Comparison of ENCODE assay signal across 24 mouse cellular contexts in the genomic region with DNA sequence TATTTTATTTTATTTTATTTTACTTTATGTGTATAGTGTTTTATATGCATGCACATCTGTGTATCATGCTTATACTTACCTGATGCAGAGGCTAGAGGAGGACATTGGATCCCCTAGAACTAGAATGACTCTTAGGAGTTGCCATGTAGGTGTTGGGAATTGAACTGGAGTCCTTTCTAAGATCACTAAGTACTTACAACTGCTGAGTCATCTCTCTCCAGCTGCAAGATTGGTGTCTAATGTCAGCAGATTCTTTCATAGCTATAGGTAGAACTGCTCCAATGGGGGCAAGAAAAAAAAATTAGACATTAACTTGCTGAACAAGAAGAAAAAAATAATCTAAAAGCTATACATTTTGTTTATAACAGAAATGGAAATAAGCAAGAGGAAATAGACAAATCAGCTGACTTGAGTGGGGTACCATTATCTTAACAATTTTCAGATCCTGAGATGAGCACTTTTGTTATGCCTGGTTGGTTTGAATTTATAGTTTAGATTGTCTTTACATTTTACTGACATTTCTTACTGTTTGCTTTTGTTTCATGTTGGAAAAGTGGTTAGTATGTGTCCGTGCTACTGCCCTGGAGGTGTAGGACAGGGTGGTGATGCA.
"Had no signal": no experiment of that assay in that cellular context is flagged by ENCODE, and none has a peak within 500 bp of the region (broad histone marks: within the 10 kb centered on the region; RNA-seq: fewer than 3 reads in every experiment).

No protein-coding gene starts in this region.

- H3K4me1 ChIP-seq: heart, embryonic 10.5 days; heart, embryonic 12.5 days; hindbrain, embryonic 10.5 days; hindbrain, embryonic 12.5 days; intestine, embryonic 15.5 days; limb, embryonic 10.5 days; limb, embryonic 12.5 days had no signal

- H3K9me3 ChIP-seq: heart, embryonic 10.5 days; heart, embryonic 12.5 days; hindbrain, embryonic 10.5 days; hindbrain, embryonic 12.5 days; intestine, embryonic 15.5 days; limb, embryonic 10.5 days; limb, embryonic 12.5 days had no signal

- H3K27me3 ChIP-seq: heart, embryonic 12.5 days; hindbrain, embryonic 12.5 days; intestine, embryonic 15.5 days; limb, embryonic 12.5 days had no signal

- DNase-seq: gastrocnemius, postnatal 14 days; gastrocnemius, postnatal 36 days; heart, adult 11 months; heart, adult 2 months; heart, postnatal 10 days; heart, postnatal 4 days; kidney, adult 18-20 months; kidney, adult 8-10 months; kidney, postnatal 10 days; kidney, postnatal 25 days; kidney, postnatal 4 days had no signal

- H3K4me3 ChIP-seq: heart, adult 2 months; heart, embryonic 10.5 days; heart, embryonic 12.5 days; hindbrain, embryonic 10.5 days; hindbrain, embryonic 12.5 days; intestine, embryonic 15.5 days; layer of hippocampus, adult 2 months; left cerebral cortex, adult 2 months; limb, embryonic 10.5 days; limb, embryonic 12.5 days had no signal

- H3K4me2 ChIP-seq: heart, embryonic 12.5 days; hindbrain, embryonic 12.5 days; hindbrain, embryonic 14.5 days; intestine, embryonic 15.5 days; limb, embryonic 12.5 days had no signal

- H3K27ac ChIP-seq: heart, adult 2 months; heart, embryonic 10.5 days; hindbrain, embryonic 10.5 days; hindbrain, embryonic 12.5 days; hindbrain, embryonic 14.5 days; intestine, embryonic 15.5 days; layer of hippocampus, adult 2 months; left cerebral cortex, adult 2 months; limb, embryonic 10.5 days; limb, embryonic 12.5 days had no signal

- ATAC-seq: hindbrain, embryonic 16.5 days; inflammation-experienced regulatory T-cells, adult 6 months; intestine, embryonic 15.5 days; intestine, postnatal 0 days had no signal

- H3K9ac ChIP-seq: heart, embryonic 12.5 days; hindbrain, embryonic 12.5 days; hindbrain, embryonic 14.5 days; intestine, embryonic 15.5 days; limb, embryonic 12.5 days had no signal
